Mouse (Mus musculus) spleen, adult 2 months (tissue): ENCODE measurements at regions not wholly inside any gene's neighbourhood (a gene's known extent, or its start where the extent isn't known, plus 50 kb on each side); places are given as distances from the start of the nearest gene placed in this dataset.

ENCODE experiments used
- DNase-seq, 2 experiments: peaks; one replicate each; pipeline versions ENCODE4 v3.0.0 to v3.0.0-alpha.2; 2012 to 2021; ENCODE audit warnings: low spot score in 2 of 2, low read depth in 1 of 2
- H3K27ac ChIP-seq: fragments of 200-500 bp; 2 replicates; pipeline ENCODE4 v1.5.1; 2012; ENCODE audit warnings: low read length, inconsistent platforms; ENCODE audit not compliant: insufficient read depth
- H3K27me3 ChIP-seq: fragments of 200-500 bp; 2 replicates; pipeline ENCODE4 v1.6.1; 2012; ENCODE audit warnings: mild to moderate bottlenecking, moderate library complexity, low read length, inconsistent platforms; ENCODE audit not compliant: control insufficient read depth, insufficient read depth
- H3K36me3 ChIP-seq: fragments of 200-500 bp; 2 replicates; pipeline ENCODE4 v1.6.1; 2012; ENCODE audit warnings: mild to moderate bottlenecking, low read length, inconsistent platforms; ENCODE audit not compliant: control insufficient read depth, insufficient read depth
- H3K4me1 ChIP-seq: fragments of 200-500 bp; 2 replicates; pipeline ENCODE4 v1.6.1; 2011; ENCODE audit warnings: inconsistent platforms; ENCODE audit not compliant: control insufficient read depth, insufficient read depth, insufficient read length
- H3K4me3 ChIP-seq: fragments of 200-500 bp; 2 replicates; pipeline ENCODE4 v1.5.1; 2011; ENCODE audit warnings: mild to moderate bottlenecking, inconsistent platforms; ENCODE audit not compliant: insufficient read depth, insufficient read length; ENCODE audit errors: extremely low read depth
- CTCF ChIP-seq: fragments of 200-500 bp; IDR thresholded peaks from 2 replicates; pipeline ENCODE4 v1.5.1; 2011; ENCODE audit warnings: mild to moderate bottlenecking, inconsistent platforms; ENCODE audit not compliant: insufficient read depth, insufficient read length, insufficient replicate concordance; ENCODE audit errors: extremely low read depth
- POLR2A ChIP-seq: fragments of 200-500 bp; IDR thresholded peaks from 2 replicates; pipeline ENCODE4 v1.6.1; 2011; ENCODE audit warnings: low read depth, low read length, inconsistent platforms
- WGBS: fragments of 180-500 bp; shearing (Covaris S2); methylation state at CpG from one replicate; pipeline ENCODE4 v1.1.7; 2018; 5-methylcytosine and 5-hydroxymethylcytosine counted together

DNA sequence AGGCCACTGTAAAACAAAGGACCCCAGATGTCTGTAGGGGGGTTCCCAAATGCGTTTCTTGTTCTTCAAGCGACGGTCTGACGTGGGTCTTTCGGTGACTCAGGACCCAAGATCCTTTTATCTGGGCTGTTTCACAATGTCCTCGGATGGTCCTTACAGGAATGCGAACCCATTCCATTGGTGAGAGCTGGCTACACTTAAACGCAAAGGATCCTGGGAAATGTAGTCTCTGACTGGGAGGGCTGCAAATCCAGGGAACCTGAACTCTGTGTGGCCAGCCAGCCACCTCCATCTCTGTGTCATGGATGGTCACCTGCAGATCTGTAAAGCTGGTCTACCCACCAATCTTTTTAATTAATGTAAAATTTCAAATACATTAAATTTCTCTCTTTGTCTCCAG, 156.5 kb upstream of the Igsf21 start:
- Histone ChIP-seq H3K4me3 (no peak overlapping the region), H3K36me3 (no peaks in the 10 kb centered on the region), H3K4me1 (no peaks in the 10 kb centered on the region), H3K27me3 (no peaks in the 10 kb centered on the region), H3K27ac (no peak overlapping the region)
- WGBS, result 57% methylated on average over 8 of the region's 8 CpGs
- TF ChIP-seq POLR2A, result no peak
- no peak for TF ChIP-seq CTCF
- DNase-seq, result no peak

- H3K4me3 ChIP-seq, result no peak overlapping the region
- 77% methylated on average over 7 of the region's 7 CpGs for WGBS
- no peak for TF ChIP-seq CTCF
- no peak for TF ChIP-seq POLR2A
These were observed 155.7 kb upstream of the Igsf21 start for GRCm38 (mm10) chr4:140402319-140402718.

GRCm38 (mm10) chr4:140401632-140402031, 155.0 kb upstream of the Igsf21 start:
- TF ChIP-seq POLR2A, result no peak
- TF ChIP-seq CTCF, result no peak
- 88% methylated on average over 10 of the region's 10 CpGs for WGBS
- Histone ChIP-seq H3K36me3 (no peaks in the 10 kb centered on the region), H3K4me3 (no peak overlapping the region), H3K27ac (no peak overlapping the region), H3K4me1 (no peaks in the 10 kb centered on the region), H3K27me3 (no peaks in the 10 kb centered on the region)
- no peak for DNase-seq

More at GRCm38 (mm10) chr4:140402319-140402718, 155.7 kb upstream of the Igsf21 start:
- no peaks in the 10 kb centered on the region for H3K4me1 ChIP-seq
- H3K27me3 ChIP-seq, result no peaks in the 10 kb centered on the region
- H3K27ac ChIP-seq, result no peak overlapping the region
- no peak for DNase-seq
- H3K36me3 ChIP-seq, result no peaks in the 10 kb centered on the region

GRCm38 (mm10) chr4:140396548-140396947, 150.0 kb upstream of the Igsf21 start:
- no peak overlapping the region for H3K4me3 ChIP-seq
- DNase-seq, result no peak
- no peaks in the 10 kb centered on the region for H3K36me3 ChIP-seq
- H3K27ac ChIP-seq, result no peak overlapping the region
- no peaks in the 10 kb centered on the region for H3K27me3 ChIP-seq
- TF ChIP-seq POLR2A, result no peak
- TF ChIP-seq CTCF, result no peak
- H3K4me1 ChIP-seq, result no peaks in the 10 kb centered on the region
- WGBS, result 89% methylated on average over 8 of the region's 8 CpGs

- 76% methylated on average over 7 of the region's 7 CpGs for WGBS
- DNase-seq, result no peak
- no peaks in the 10 kb centered on the region for H3K27me3 ChIP-seq
- TF ChIP-seq POLR2A (no peak), CTCF (no peak)
- no peak overlapping the region for H3K27ac ChIP-seq
- no peaks in the 10 kb centered on the region for H3K4me1 ChIP-seq
- H3K36me3 ChIP-seq, result no peaks in the 10 kb centered on the region
- no peak overlapping the region for H3K4me3 ChIP-seq
These were observed 145.7 kb upstream of the Igsf21 start for GRCm38 (mm10) chr4:140392290-140392689.

GRCm38 (mm10) chr4:140390684-140391234, 144.2 kb upstream of the Igsf21 start:
- H3K4me3 ChIP-seq, result no peak overlapping the region
- no peaks in the 10 kb centered on the region for H3K4me1 ChIP-seq
- TF ChIP-seq POLR2A, result no peak
- no peak for TF ChIP-seq CTCF
- H3K27me3 ChIP-seq, result no peaks in the 10 kb centered on the region
- H3K36me3 ChIP-seq, result no peaks in the 10 kb centered on the region
- no peak overlapping the region for H3K27ac ChIP-seq
- 41% methylated on average over 12 of the region's 12 CpGs for WGBS
- no peak for DNase-seq

DNA sequence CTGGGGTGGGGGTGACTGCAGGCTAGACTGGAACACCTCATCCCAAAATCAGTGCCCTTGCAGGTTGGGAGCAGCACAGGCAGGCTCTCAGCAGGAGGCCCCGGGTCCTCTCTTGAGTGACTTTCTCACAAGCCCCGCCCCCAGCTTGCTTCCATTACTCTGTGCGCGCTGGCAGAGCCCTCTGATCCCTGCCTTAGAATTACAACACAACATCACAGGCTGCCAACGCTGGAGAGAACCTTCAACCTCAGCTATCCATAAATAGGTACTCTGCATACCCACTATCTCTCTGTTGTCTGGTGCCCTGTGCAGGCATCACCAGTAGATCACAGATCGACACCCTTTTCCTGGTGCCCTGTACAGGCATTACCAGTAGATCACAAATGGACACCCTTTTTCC, 139.1 kb upstream of the Igsf21 start:
- H3K4me3 ChIP-seq, result no peak overlapping the region
- WGBS, result 50% methylated on average over 6 of the region's 6 CpGs
- TF ChIP-seq POLR2A (no peak), CTCF (no peak)
- H3K36me3 ChIP-seq, result no peaks in the 10 kb centered on the region
- no peak for DNase-seq
- H3K27me3 ChIP-seq, result no peaks in the 10 kb centered on the region
- H3K4me1 ChIP-seq, result no peaks in the 10 kb centered on the region
- H3K27ac ChIP-seq, result no peak overlapping the region

DNA sequence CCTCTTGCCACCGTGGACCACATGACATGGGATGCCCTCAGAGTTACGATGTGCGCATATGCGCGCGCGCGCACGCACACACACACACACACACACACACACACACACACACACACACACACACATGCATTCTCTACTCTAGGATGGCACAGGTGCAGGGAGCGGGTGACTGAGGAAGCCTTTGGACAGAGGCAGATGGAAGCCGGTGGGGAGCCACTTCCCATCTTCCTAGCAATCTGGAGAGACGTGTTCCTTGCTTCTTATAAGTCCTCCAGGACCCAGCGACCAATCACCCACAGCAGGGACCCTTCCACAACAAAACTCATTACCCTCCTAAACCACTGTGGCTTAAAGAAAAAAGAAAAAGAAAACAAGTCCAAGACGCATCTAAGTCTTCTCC, 138.6 kb upstream of the Igsf21 start:
- Histone ChIP-seq H3K27me3 (no peaks in the 10 kb centered on the region), H3K36me3 (no peaks in the 10 kb centered on the region), H3K27ac (no peak overlapping the region), H3K4me3 (no peak overlapping the region), H3K4me1 (no peaks in the 10 kb centered on the region)
- 93% methylated on average over 14 of the region's 14 CpGs for WGBS
- DNase-seq, result no peak
- TF ChIP-seq CTCF (no peak), POLR2A (no peak)
